Mouse (Mus musculus) adipocyte (in vitro differentiated cells): Measurements from ENCODE around the gene Itgb4.
"Not testable (repeated sequence)": the region's sequence is repeated elsewhere in the genome, so short reads cannot be mapped to it uniquely, and the experiment has no call there.

Source experiments
- DNase-seq: peaks from one replicate; pipeline ENCODE4 v3.0.0-alpha.2; 2016; ENCODE audit warnings: low spot score

The Itgb4 gene

DNA sequence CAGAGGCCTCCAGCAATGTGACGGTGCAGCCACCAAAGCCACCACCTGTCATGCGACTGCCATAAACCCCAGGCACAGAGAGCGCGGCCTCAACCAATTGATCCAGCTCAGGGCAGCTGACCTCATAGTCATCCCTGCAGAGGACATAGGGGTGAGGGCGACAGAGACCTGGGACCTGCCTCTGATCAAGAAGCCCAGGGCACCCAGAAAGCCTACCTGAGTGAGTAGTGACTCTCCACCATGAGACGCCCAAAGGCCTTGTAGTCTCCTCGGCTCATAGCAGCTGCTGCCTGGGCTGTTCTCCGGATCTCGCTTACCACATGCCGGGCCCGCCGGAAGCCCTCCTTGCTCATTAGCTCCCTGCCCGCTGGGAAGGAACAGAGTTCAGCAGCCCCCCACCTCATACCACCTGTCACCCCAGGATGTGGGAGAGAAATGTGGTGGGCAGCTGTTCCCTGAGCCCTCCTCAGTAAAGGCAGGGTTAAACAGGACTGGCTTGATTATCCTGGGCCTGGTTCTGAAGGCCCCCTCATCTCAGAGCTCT, 34.4 kb downstream of the Itgb4 start:
- DNase-seq = no peak

DNA sequence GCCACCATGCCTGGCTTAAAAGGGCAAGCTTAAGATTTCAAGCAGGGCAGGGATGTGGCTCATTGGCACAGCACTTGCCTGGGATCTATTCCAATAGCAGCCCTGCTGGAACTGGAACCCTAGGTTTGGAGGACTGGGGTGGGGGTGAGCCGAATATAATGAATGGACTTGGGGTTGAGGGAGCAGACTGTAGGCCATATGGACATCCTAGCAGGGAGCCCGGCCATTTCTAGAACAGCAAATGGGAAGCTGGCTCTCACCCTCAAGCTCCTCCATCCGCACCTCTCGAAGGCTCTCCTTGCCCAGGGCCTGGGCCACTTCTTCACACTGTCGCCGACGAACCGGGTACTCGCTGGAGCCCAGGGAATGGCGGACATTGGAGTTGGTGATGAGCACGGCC, 35.2 kb downstream of the Itgb4 start:
- DNase-seq = no peak

DNA sequence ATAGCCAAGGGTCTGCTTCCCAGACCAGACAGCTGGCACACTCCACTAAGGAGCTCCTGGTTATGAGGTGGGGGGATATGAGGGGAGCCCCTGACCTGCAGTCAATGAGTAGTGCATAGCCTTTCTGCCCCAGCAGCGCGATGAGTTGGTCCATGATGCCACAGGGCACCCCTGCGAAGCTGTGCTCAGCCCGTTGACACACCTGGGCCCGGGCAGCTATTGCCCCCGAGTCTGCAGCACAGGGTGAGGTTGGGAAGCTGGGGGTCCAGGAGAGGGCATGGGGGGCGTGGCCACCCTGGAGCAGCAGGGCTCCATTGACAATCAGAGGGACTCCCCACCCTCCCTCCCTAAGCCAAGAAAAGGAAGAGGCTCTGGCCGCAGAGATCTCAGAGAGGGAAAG, 35.6 kb downstream of the Itgb4 start:
- no peak for DNase-seq

DNA sequence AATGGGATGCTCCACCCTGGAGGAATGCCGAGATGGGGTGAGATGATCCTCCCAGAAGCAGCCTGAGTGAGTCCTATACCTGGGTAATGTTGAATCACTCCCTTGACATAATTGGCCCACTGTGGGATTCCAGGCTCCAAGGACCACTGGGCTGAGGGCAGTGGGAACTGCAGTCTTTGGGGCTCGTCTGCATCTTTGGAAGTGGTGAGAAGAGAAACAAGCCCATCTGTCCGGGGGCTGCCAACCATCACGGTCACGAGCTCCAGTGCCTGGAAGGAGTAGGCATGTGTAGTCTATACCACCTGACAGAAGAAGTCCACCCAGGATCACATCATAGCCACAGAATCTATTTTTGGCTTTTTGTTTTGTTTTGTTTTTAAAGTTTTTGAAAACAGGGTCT, 36.4 kb downstream of the Itgb4 start:
- no peak for DNase-seq

DNA sequence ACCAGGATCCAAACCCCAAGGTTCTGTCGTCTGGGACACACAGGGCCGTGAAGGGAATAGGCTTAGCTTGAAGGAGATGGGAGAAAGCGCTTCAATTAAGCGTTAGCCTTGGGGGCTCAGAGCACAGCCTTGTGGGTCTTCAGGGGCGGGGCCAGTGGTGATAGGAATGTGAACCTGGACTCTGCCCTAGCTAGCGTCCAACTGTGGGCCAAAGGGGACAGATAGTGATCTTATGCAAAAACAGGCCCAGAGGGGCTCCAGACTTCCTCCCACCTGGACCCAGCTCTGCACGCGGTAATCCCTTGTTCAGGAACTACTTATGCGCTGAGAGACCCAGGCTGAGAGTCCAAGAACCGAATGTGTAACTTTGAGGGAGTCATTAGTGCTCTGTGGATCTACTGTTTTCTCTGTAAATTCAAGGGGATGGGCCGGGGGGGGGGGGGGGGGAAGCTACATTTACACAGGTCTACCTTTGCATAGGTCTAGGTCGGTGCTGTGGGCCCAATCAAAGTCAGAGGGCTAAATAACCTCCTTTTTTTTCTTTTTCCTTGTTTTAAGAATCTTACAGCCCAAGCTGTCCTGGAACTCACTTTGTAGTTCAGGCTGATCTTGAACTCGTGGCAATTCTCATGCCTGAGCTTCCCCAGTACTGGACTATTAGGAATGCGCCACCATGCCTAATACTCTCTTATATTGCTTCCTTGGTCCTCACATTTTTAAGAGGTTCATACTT, 37.2 kb downstream of the Itgb4 start:
- DNase-seq = no peak

DNA sequence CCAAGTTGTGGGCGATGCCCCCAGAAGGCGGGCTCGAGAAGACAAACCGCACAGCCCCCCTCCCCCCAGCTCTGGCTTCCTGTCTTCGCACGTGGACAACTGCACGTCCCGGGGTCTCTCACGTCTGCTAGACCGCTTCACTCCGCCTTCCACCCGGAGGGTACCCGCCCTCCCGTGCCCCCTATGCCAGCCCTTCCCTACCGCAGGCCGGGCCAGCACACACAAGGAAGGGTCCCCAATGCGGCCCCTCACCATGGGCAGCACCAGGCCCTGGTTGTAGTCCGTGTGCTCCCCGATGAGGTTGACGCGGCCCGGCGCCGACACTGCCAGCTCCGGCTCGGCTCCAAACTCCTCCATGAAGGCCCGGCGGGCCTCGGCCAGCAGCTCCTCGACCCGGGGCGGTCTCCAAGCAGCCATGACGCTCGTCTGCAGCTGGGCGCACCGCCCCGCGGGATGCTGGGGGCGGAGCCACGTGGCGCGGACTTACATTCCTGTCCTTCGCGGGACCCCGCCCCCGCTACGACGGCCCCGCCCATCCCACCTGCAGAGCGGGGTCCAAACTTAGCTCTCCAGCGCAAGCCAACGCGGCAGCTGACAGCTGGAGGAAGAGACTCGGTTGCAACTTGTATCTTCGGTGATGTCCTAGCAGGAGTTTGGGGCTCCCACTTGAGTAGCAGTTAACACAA, 37.9 kb downstream of the Itgb4 start, which contains the start of gene Galk1:
Galk1 (minus strand) TSS at position 458 of the 686 bp plus-strand sequence.
- peak; percentile 76 for DNase-seq

DNA sequence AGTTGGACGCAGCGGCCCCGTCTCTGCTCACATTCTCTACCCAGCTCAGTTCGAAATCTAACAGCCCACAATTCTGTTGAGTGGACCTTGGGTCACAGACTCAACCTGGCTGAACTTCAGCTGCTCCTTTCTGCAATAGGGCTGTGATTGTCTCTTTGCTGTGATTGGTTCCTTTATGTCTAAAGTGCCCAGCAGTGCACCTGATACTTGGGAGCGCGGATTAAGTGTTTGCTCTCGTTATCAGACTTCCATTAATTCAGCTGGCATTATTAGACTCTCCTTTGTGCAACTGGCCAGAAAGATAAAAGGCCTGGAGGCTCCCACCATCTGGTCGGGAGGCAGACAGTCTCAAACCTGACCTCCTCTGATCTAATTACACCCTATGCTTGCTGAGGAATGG, 40.3 kb downstream of the Itgb4 start:
- DNase-seq = peak; percentile 52

DNA sequence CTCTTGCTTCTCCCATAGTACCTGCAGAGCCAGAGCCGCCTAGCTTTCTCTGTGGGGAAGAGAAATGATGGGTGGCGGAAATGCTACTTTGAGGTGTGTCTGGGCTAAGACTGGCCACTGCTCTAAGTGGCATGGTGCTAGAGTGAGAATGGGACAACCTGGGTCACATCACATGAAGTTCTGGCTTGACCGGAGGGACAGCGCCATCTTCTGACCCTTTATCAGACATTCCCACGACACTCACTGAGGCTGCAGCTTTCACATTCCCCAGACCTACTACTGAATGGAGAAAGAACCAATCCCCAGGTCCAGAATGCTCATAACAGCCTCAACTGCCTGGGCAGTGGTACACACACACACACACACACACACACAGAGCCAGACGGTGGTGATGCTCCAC, 43.6 kb downstream of the Itgb4 start:
- DNase-seq = peak; percentile 65

DNA sequence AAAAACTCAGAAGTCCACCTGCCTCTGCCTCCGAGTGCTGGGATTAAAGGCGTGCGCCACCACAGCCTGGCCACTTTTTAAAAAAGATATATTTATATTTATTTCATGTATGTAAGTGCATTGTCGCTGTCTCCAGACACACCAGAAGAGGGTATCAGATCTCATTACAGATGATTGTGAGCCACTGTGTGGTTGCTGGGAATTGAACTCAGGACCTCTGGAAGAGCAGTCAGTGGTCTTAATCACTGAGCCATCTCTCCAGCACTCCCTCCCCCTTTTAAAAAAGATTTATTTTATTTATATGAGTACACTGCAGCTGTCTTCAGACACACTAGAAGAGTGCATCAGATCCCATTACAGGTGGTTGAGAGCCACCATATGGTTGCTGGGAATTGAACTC, 44.4 kb downstream of the Itgb4 start:
- DNase-seq = not testable (repeated sequence)

DNA sequence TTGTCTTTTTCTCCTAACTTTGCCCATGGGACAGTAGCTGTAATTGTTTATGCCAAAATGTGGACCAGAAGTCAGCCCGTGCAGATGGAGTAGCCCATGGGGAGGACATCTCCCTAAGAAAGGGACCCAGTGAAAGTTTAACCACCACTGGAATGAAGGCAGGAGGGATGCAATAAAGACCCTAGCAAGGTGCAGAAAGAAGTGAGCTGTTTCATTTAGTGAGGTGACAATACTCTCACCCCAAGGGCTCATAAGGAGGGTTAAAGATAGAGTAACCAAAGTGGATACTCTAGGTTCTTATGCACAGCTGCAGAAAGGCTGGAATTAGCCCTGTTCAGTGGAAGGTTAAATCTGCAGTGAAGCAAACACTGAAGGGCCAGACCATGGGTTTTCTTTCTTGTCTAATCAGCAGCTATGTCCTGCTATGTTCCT, 44.9 kb downstream of the Itgb4 start:
- DNase-seq = peak; percentile 72

DNA sequence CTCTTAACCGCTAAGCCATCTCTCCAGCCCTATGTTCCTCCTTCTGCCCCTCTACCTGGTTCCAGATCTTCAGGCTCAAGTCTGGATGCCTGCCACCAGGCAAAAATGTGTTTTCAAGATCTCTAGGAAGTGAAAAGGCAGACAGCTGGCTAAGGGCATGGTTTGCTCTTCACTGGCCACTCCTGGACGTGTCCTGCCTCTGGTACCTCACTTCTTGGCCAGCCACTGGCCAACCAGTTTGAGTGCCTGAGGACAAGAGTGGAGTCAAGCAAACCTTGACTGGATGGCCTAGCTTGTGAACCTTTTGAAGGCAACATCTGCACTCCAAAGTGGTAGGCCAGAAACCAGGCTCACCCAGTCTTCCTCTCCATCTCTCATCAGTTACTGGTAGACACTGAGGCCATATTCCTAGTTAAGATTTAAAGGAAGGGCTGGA, 45.5 kb downstream of the Itgb4 start:
- peak; percentile 76 for DNase-seq

DNA sequence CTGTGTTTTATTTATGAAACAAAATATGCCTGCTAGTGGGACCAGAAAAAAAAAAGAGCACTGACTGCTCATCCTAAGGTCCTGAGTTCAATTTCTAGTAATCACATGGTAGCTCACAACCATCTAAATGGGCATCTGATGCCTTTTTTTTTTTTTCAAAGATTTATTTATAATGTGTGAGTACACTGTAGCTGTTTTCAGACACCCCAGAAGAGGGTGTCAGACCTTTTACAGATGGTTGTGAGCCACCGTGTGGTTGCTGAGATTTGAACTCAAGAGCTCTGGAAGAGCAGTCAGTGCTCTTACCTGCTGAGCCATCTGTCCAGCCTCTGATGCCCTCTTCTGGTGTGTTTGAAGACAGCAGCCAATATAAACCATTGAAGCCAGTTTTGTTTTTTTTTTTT, 46.0 kb downstream of the Itgb4 start:
- DNase-seq = peak; percentile 81

DNA sequence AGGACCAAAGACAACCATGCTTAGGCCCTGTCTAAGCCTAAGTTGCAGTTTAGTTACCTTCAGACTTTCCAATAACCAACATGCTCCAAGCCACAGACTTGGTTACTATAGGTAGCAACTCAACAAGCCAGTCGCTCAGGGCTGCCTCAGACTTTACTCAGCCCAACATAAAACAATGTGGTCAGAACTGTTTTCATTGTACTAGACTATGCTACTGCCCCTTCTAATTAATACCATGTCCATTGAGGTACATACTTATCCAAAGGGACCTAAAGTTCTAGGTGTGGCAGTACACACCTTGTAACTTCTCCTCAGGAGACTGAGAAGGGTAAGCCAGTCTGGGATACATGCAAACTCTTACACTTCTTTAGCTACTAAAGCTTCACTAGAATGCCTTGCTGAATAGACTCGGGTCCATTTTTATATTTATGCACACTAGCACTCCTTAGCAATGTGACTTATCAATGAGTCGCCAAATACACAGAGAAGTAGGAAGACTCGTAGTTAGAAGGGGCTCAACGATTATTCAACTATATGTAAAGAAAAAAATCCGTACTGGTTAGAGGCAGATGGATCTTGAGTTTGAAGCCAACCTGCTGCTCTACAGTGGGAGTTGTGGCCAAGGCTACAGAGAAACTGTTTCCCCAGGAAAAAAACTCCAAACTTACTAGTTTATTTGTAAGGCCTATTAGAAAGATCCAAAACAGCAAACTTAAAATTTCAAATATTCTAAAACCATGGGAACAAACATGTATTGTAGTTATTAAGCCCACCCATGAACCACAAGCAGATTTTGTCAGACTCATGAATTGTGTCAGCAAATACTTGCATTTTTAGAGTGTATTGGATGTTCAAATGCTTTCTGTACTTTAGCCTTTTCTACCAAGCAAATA, 47.1 kb downstream of the Itgb4 start:
- peak; percentile 77 for DNase-seq

DNA sequence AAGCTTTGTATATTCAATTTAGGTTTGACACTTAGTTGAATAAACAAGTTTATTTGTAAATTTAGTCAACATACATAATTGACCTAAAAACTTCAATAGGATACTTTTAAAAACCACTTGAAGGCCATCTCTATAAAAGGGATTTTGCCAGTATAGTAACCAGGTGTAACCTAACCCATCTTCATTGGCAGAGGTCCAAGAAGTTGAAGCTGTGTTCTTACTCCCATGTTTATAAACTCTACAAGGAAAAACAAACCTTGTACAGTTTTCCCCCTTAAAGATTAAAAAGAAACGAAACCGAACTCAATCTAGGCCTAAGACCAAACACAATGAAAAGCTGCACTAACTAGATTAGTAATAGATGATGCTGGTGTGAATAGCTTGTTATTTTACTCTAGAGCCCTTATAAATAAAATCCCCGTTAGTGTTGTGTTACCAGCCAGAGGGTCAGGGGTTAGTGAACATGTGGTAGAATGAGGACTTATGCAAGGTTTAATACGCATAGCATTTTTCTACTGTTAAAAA, 47.8 kb downstream of the Itgb4 start:
- peak; percentile 60 for DNase-seq

DNA sequence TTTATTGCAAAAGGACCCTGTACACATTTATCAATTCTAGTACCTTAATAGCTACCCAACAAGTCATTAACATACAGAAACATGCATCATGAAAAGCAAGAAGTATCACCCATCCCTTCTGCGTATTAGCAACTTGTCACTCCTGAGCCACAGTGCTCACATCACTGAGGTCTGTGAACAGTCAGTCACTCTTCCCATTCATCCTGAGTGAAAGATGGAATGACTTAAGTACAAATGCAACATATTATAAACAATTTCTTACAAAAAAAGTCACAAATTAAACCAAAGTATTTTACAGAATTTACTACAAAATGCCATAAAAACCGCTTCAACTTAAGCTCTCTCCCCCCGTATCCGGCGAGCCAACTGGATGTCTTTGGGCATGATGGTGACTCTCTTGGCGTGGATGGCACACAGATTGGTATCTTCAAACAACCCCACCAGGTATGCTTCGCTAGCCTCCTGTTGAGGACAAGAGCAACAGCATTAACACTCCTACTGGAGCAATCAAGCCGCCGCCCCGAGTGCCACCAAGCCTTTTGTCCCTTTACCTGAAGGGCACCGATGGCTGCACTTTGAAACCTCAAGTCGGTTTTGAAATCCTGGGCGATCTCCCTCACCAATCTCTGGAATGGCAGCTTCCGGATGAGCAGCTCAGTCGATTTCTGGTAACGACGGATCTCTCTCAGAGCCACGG, 48.7 kb downstream of the Itgb4 start:
- peak; percentile 51 for DNase-seq

DNA sequence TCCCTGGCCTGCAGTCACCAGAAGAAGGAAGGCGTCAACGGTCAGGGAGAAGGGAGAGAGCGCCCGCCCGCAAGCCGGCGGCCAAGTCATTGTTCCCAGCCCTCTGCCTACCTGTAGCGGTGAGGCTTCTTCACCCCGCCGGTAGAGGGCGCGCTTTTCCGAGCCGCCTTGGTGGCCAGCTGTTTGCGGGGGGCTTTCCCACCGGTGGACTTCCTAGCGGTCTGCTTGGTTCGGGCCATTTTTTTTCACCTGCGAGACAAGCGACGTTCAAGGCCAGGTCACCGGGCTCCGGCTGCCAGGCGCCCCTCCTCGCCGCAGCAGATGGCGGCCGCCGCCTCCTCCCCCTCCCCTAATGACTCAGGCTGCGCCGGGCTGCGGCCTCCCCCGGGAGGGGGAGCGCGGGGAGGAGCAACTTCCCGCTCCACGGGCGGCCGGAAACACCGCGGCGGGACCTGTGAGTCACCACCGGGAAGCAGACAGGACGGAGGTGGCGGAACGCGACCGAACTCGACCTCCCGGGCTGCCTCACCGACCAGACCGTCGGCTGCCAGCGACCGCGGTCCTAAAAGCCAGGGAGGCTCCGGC, 49.4 kb downstream of the Itgb4 start:
- DNase-seq = peak; percentile 65

DNA sequence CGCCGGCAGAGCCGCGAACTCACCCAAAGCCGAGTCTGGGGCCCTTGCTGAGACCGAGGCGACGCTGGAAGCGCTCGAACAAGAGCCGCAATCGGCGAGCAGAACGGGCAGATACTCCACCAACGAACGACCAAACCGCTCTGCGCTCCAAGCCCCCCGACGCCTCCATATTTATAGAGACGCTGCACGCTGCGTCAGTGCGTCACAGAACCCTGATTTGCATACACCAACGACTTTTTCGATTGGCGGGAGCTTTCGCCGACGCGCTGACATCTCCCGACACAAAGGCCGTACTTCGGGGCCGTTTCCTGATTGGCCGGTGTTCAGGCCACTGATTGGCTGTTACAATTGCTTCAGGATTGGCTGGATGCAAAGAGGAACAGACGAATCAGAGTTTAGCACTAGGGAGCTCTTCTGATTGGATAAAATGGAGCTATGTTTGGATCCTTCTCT, 49.9 kb downstream of the Itgb4 start:
- DNase-seq = peak; percentile 99

DNA sequence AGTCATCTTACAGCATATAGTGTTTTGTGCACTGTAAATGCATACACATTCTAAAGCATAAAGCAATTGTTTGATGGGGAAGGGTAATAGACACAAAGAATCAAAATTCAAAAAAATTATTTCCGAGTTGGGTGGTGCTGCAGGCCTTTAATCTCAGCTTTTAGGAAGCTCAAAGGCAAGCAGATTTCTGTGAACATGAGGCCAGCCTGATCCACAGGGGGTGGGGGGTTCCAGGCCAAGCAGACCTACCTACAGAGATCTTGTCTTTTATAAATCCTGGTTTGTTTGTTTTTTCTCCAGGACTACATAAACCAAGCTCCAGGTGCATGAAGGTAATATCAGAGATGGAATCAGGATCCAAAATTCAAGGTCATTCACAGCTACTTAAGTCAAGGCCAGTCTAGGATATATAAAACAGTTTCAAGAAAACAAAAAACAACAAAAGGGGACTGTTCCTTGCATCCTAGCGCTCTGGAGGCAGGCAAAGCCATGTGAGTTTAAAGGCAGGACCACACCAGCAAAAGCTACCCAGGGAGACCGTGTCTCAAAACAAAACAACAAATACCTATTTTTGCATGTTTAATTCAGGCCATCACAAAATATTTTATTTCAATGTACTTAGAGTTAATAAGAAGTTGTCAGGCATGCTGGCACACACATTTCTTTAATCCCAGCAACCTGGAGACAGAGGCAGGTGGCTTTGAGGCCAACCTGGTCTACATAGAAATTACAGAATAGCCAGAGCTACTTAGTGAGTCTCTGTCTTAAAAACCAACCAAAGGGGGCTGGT, 50.7 kb downstream of the Itgb4 start:
- no peak for DNase-seq

DNA sequence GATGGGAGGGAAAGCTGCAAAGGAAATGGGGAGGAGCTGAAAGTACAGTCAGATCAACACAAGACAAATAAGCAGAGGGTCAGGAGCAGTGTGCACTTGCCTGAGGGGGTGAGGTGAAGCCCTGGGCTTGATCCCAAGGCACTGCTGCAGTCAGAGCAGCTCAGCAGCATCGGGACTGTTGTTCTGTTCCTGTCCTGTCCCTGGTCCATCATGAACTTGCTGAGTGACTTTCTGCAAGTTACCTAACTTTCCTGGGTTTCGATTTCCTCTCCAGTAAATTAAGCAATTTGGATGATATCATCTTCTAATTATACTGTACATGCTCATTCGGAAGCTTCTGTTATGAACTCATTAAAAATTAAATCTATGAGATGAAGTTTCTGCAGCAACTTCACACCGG, 53.2 kb downstream of the Itgb4 start, which contains the start of gene H3f3b:
H3f3b (minus strand) TSS at position 207 of the 400 bp plus-strand sequence.
- peak; percentile 74 for DNase-seq
